Mouse (Mus musculus) lung, postnatal 0 days (tissue): ENCODE results near the gene Mob4. TPM values are rescaled to one million over a fixed set of nuclear protein-coding genes. Genes with fewer than 3 reads are reported as not detected.

ENCODE experiments used
- ATAC-seq: fragments of 200-750 bp; cut with Nextera tagmentation; 2 replicates; pipeline ENCODE4 v1.8.0; 2017; ENCODE audit warnings: moderate library complexity
- DNase-seq: peaks from one replicate; pipeline ENCODE4 v3.0.0-alpha.2; 2016; ENCODE audit warnings: low spot score
- H3K27ac ChIP-seq: fragments of 300-500 bp; sonication (generic); 2 replicates; pipeline ENCODE4 v1.5.1; 2014; ENCODE audit warnings: antibody characterized with exemption, mild to moderate bottlenecking, low read length, mixed read lengths
- H3K27me3 ChIP-seq: fragments of 300-500 bp; sonication (generic); replicated peaks from 2 replicates; pipeline ENCODE4 v1.6.1; 2014; ENCODE audit warnings: low read length, mixed read lengths; ENCODE audit not compliant: insufficient read depth
- H3K36me3 ChIP-seq: fragments of 300-500 bp; sonication (generic); 2 replicates; pipeline ENCODE4 v1.6.1; 2014; ENCODE audit warnings: low read length, mixed read lengths; ENCODE audit not compliant: insufficient read depth
- H3K4me1 ChIP-seq: fragments of 300-500 bp; sonication (generic); 2 replicates; pipeline ENCODE4 v1.6.1; 2014; ENCODE audit warnings: antibody characterized with exemption, low read depth, low read length, mixed read lengths; ENCODE audit not compliant: insufficient read depth
- H3K4me2 ChIP-seq: fragments of 300-500 bp; sonication (generic); replicated peaks from 2 replicates; pipeline ENCODE4 v1.6.1; 2014; ENCODE audit warnings: low read depth, mild to moderate bottlenecking, low read length, moderate library complexity, mixed read lengths
- H3K4me3 ChIP-seq: fragments of 300-500 bp; sonication (generic); 2 replicates; pipeline ENCODE4 v1.5.1; 2014; ENCODE audit warnings: low read depth, low read length
- H3K9ac ChIP-seq: fragments of 300-500 bp; sonication (generic); replicated peaks from 2 replicates; pipeline ENCODE4 v1.6.1; 2014; ENCODE audit warnings: low read depth, mild to moderate bottlenecking
- H3K9me3 ChIP-seq: fragments of 300-500 bp; sonication (generic); 2 replicates; pipeline ENCODE4 v1.6.1; 2016; ENCODE audit warnings: low read length, mixed read lengths
- CTCF ChIP-seq: IDR thresholded peaks from 2 replicates; pipeline ENCODE4 v1.5.1; 2016; ENCODE audit warnings: antibody characterized with exemption, mild to moderate bottlenecking
- EP300 ChIP-seq: IDR thresholded peaks from 2 replicates; pipeline ENCODE4 v1.6.1; 2016; ENCODE audit warnings: antibody characterized with exemption, mild to moderate bottlenecking, control low read depth
- WGBS: fragments of 180-500 bp; shearing (Covaris S2); extraction: QIAGEN DNeasy Blood & Tissue Kit; methylation state at CpG from one replicate; pipeline ENCODE4 v1.1.7; 2014; 5-methylcytosine and 5-hydroxymethylcytosine counted together
- polyA plus RNA-seq: library from polyadenylated mRNA; unstranded; fragments of >200 nt; fragmentation: Nextera tagmentation; extraction: Ambion mirVana; gene quantifications from 2 replicates; pipeline ENCODE4 v1.2.1, GENCODE M21; 2015

The Mob4 gene
- polyA plus RNA-seq = 109 and 114 TPM in 2 replicates

GRCm38 (mm10) chr1:55130943-55131401, at the start of gene Mob4:
Gene Mob4 (plus strand): TSS chr1:55131231.
- H3K4me2 ChIP-seq = peak within 1 kb of the TSS; percentile 55
- peak within 1 kb of the TSS; percentile 97 for H3K4me3 ChIP-seq
- H3K36me3 ChIP-seq = 0 out of 2 replicates have a peak, but pooled peaks cover 4% of the 10 kb centered on the region
- no peak for TF ChIP-seq EP300
- TF ChIP-seq CTCF = no peak
- H3K9me3 ChIP-seq = no peaks in the 10 kb centered on the region
- ATAC-seq (peak; percentile 96), DNase-seq (peak; percentile 96)
- H3K27ac ChIP-seq = peak within 1 kb of the TSS; percentile 99
- peaks cover 11% of the 10 kb centered on the region; the same call in 1 of the 2 replicates for H3K4me1 ChIP-seq
- WGBS = 1% methylated on average over 37 of the region's 42 CpGs
- peak within 1 kb of the TSS; percentile 98 for H3K9ac ChIP-seq
- H3K27me3 ChIP-seq = no peaks in the 10 kb centered on the region

- Histone ChIP-seq H3K9me3 (no peaks in the 10 kb centered on the region), H3K4me2 (no peak overlapping the region), H3K9ac (no peak overlapping the region), H3K27ac (no peak overlapping the region), H3K27me3 (no peaks in the 10 kb centered on the region), H3K36me3 (peaks cover 32% of the 10 kb centered on the region), H3K4me1 (no peaks in the 10 kb centered on the region), H3K4me3 (no peak overlapping the region)
- no peak for TF ChIP-seq EP300
- TF ChIP-seq CTCF = peak; percentile 43; the same call in 1 of the 2 replicates
- ATAC-seq = no peak
- no peak for DNase-seq
- WGBS = 93% methylated on average over 1 of the region's 1 CpGs
Observed at GRCm38 (mm10) chr1:55082106-55082505, 48.9 kb upstream of the Mob4 start.

- no peak for TF ChIP-seq EP300
- peak; percentile 3; the same call in 1 of the 2 replicates for TF ChIP-seq CTCF
- no peaks in the 10 kb centered on the region for H3K27me3 ChIP-seq
- no peak for DNase-seq
- ATAC-seq = no peak
- no peaks in the 10 kb centered on the region for H3K9me3 ChIP-seq
- H3K4me2 ChIP-seq = no peak overlapping the region
- H3K4me3 ChIP-seq = no peak overlapping the region
- H3K27ac ChIP-seq = no peak overlapping the region
- peaks cover 16% of the 10 kb centered on the region for H3K36me3 ChIP-seq
- WGBS = 47% methylated on average over 7 of the region's 7 CpGs
- no peak overlapping the region for H3K9ac ChIP-seq
- H3K4me1 ChIP-seq = no peaks in the 10 kb centered on the region; the same call in 1 of the 2 replicates
Observed at GRCm38 (mm10) chr1:55085781-55086366, 45.2 kb upstream of the Mob4 start.

GRCm38 (mm10) chr1:55086868-55087400, 44.1 kb upstream of the Mob4 start:
- H3K4me1 ChIP-seq = no peaks in the 10 kb centered on the region; the same call in 1 of the 2 replicates
- ATAC-seq = no peak
- under 1% methylated on average over 13 of the region's 13 CpGs for WGBS
- DNase-seq = no peak
- TF ChIP-seq EP300 = no peak
- no peak for TF ChIP-seq CTCF
- H3K27me3 ChIP-seq = no peaks in the 10 kb centered on the region
- H3K9me3 ChIP-seq = no peaks in the 10 kb centered on the region
- peak overlapping the region; percentile 76 for H3K9ac ChIP-seq
- peak overlapping the region; percentile 85 for H3K4me2 ChIP-seq
- H3K4me3 ChIP-seq = peak overlapping the region; percentile 68
- H3K27ac ChIP-seq = peak overlapping the region; percentile 92
- H3K36me3 ChIP-seq = peaks cover 9% of the 10 kb centered on the region; the same call in 1 of the 2 replicates

GRCm38 (mm10) chr1:55087401-55087904, 43.6 kb upstream of the Mob4 start:
- TF ChIP-seq CTCF (peak; percentile 35), EP300 (no peak)
- Histone ChIP-seq H3K4me1 (no peaks in the 10 kb centered on the region; the same call in 1 of the 2 replicates), H3K27me3 (no peaks in the 10 kb centered on the region), H3K9ac (peak overlapping the region; percentile 76), H3K36me3 (peaks cover 4% of the 10 kb centered on the region; the same call in 1 of the 2 replicates), H3K27ac (peak overlapping the region; percentile 92), H3K4me2 (peak overlapping the region; percentile 85), H3K9me3 (no peaks in the 10 kb centered on the region), H3K4me3 (peak overlapping the region; percentile 68)
- no peak for DNase-seq
- WGBS = 3% methylated on average over 25 of the region's 57 CpGs
- peak; percentile 46 for ATAC-seq

GRCm38 (mm10) chr1:55087932-55088610, 43.0 kb upstream of the Mob4 start, which contains the start of the genes Hspe1 and Hspd1:
Gene Hspe1 (plus strand): TSS chr1:55088132.
Gene Hspd1 (minus strand): TSS chr1:55088243.
- ATAC-seq (peak; percentile 95), DNase-seq (peak; percentile 99)
- Histone ChIP-seq H3K4me3 (peak within 1 kb of the TSS; percentile 68), H3K27me3 (no peaks in the 10 kb centered on the region), H3K9me3 (no peaks in the 10 kb centered on the region), H3K4me2 (peak within 1 kb of the TSS; percentile 94), H3K27ac (peak within 1 kb of the TSS; percentile 92), H3K36me3 (no peaks in the 10 kb centered on the region), H3K9ac (peak within 1 kb of the TSS; percentile 76), H3K4me1 (no peaks in the 10 kb centered on the region; the same call in 1 of the 2 replicates)
- TF ChIP-seq CTCF = 0 out of 2 replicates have a peak, but pooled peaks have one; percentile 10
- TF ChIP-seq EP300 = peak; percentile 61; the same call in 1 of the 2 replicates
- under 1% methylated on average over 68 of the region's 76 CpGs for WGBS
